In genomic region chr16:29451706-29452105, GRCm38 (mm10) we compare ENCODE assay signal across 9 mouse cellular contexts.
A peak's percentile ranks its signal among the peaks of the same experiment; 100 is the strongest.
DNase-seq lines count a peak whose midpoint lies in the region; ATAC-seq and TF ChIP-seq lines count a peak whose summit lies in the region.
"Had no signal": no experiment of that assay in that cellular context is flagged by ENCODE, and none has a peak within 500 bp of the region (broad histone marks: within the 10 kb centered on the region; RNA-seq: fewer than 3 reads in every experiment).

No protein-coding gene starts in this region.

- H3K9me3 ChIP-seq in limb, embryonic 12.5 days: no peaks in the 10 kb centered on the region
- H3K9me3 ChIP-seq: liver, embryonic 15.5 days had no signal

- CTCF ChIA-PET in Patski (lab: Charles Lee): interaction anchor here (1.2 to 1.5 kb wide), 2 partner anchors 12 to 109 kb away, joined by 3 to 4 read pairs; no protein-coding TSS in a partner anchor

- H3K27me3 ChIP-seq in Patski: peaks cover 7% of the 10 kb centered on the region
- H3K27me3 ChIP-seq in limb, embryonic 12.5 days: no peaks in the 10 kb centered on the region
- H3K27me3 ChIP-seq: liver, embryonic 15.5 days had no signal

- no peaks in the 10 kb centered on the region for H3K4me1 ChIP-seq in limb, embryonic 12.5 days (replicated peaks)
- H3K4me1 ChIP-seq: liver, embryonic 15.5 days had no signal

- WGBS in limb, embryonic 12.5 days: 62% methylated on average over 3 of the region's 3 CpGs

- peak; percentile 61 for TF ChIP-seq CTCF in Patski (IDR thresholded peaks at IDR 0.05)

- no peak overlapping the region for H3K4me3 ChIP-seq in limb, embryonic 12.5 days (replicated peaks)
- H3K4me3 ChIP-seq: liver, embryonic 15.5 days had no signal

- in situ Hi-C loops in Patski (cut with MboI; ENCODE audit: low pct_unique_long_range_greater_than_20kb): loop anchor here (10.0 kb wide), 1 partner anchor 617 kb away; no protein-coding TSS in a partner anchor

- DNase-seq in layer of hippocampus, adult 11-12 months (ENCODE audit: low spot score): peak; percentile 45
- DNase-seq in layer of hippocampus, adult 9-10 months (ENCODE audit: low spot score): no peak
- no peak for DNase-seq in Patski (ENCODE audit: low read depth, low spot score)
- peak; percentile 9 for DNase-seq in induced T-regulatory cell, adult 2 months (ENCODE audit: low read depth)
- DNase-seq in retina, embryonic 14.5 days (ENCODE audit: low spot score): peak; percentile 75
- no peak for DNase-seq in thymus, postnatal 36 days

- no peaks in the 10 kb centered on the region for H3K36me3 ChIP-seq in limb, embryonic 12.5 days
- H3K36me3 ChIP-seq: liver, embryonic 15.5 days had no signal

- POLR2A ChIA-PET in Patski (lab: Charles Lee): no interaction called here

- peak; percentile 60 for ATAC-seq in Patski
- peak; percentile 95 for ATAC-seq in common myeloid progenitor, adult 5-6 weeks (replicated peaks; ENCODE audit: low read depth, poor library complexity, severe bottlenecking)
- ATAC-seq in limb, embryonic 12.5 days (ENCODE audit: insufficient number of reproducible peaks, insufficient read depth, low FRiP score, low TSS enrichment, low read depth): 0 out of 2 replicates have a peak, but pooled peaks have one; percentile 31

- H3K4me2 ChIP-seq in limb, embryonic 12.5 days: no peak overlapping the region
- H3K4me2 ChIP-seq: liver, embryonic 15.5 days had no signal

- no peak overlapping the region for H3K27ac ChIP-seq in limb, embryonic 12.5 days
- H3K27ac ChIP-seq: liver, embryonic 15.5 days had no signal

- no peak overlapping the region for H3K9ac ChIP-seq in limb, embryonic 12.5 days (replicated peaks)
- H3K9ac ChIP-seq: liver, embryonic 15.5 days had no signal

Comparison
In these comparisons a context has a peak if more than half of its experiments do, and no peak if none do; other contexts are left out.
1. DNase-seq: peak in layer of hippocampus, adult 11-12 months (single experiment), induced T-regulatory cell, adult 2 months (single experiment) and retina, embryonic 14.5 days (single experiment); none in layer of hippocampus, adult 9-10 months (single experiment), Patski (single experiment) and thymus, postnatal 36 days (0 of 2).
2. ATAC-seq: peak in every context shown above with its lines; median percentile 95 in common myeloid progenitor, adult 5-6 weeks; 60 in Patski; 31 in limb, embryonic 12.5 days.